Mouse (Mus musculus) telencephalon, adult 2 months (tissue): ENCODE results near the gene Otud4.
A peak's percentile ranks its signal among the peaks of the same experiment; 100 is the strongest.
"Not testable (repeated sequence)": the region's sequence is repeated elsewhere in the genome, so short reads cannot be mapped to it uniquely, and the experiment has no call there.

Experiments used
- DNase-seq: peaks from one replicate; pipeline ENCODE4 v3.0.0-alpha.2; 2011; ENCODE audit warnings: low read depth, low spot score

Gene Otud4

GRCm38 (mm10) chr8:79638001-79638706 lies 1.3 kb upstream of the Otud4 start:
- DNase-seq: no peak

GRCm38 (mm10) chr8:79638707-79639549 lies 490 bp upstream of the Otud4 start:
- DNase-seq: peak; percentile 99

GRCm38 (mm10) chr8:79641119-79641518 lies 1.7 kb downstream of the Otud4 start:
- DNase-seq: no peak

GRCm38 (mm10) chr8:79649569-79649968 lies 10.2 kb downstream of the Otud4 start:
- DNase-seq: no peak

GRCm38 (mm10) chr8:79650158-79650814 lies 10.9 kb downstream of the Otud4 start:
- DNase-seq: no peak

- DNase-seq: no peak
These were observed 14.3 kb downstream of the Otud4 start for GRCm38 (mm10) chr8:79653736-79654135.

GRCm38 (mm10) chr8:79658715-79659114 lies 19.3 kb downstream of the Otud4 start:
- DNase-seq: not testable (repeated sequence)

- DNase-seq: no peak
These were observed 37.0 kb downstream of the Otud4 start for GRCm38 (mm10) chr8:79676461-79676860.

- DNase-seq: no peak
These were observed 39.6 kb downstream of the Otud4 start for GRCm38 (mm10) chr8:79679005-79679404.

- not testable (repeated sequence) for DNase-seq
These were observed 40.7 kb downstream of the Otud4 start for GRCm38 (mm10) chr8:79680083-79680482.

GRCm38 (mm10) chr8:79680555-79680954 lies 41.1 kb downstream of the Otud4 start:
- peak; percentile 9 for DNase-seq

- no peak for DNase-seq
These were observed 41.5 kb downstream of the Otud4 start for GRCm38 (mm10) chr8:79680965-79681364.

GRCm38 (mm10) chr8:79685927-79686326 lies 46.5 kb downstream of the Otud4 start:
- DNase-seq: not testable (repeated sequence)

- no peak for DNase-seq
These were observed 53.1 kb downstream of the Otud4 start for GRCm38 (mm10) chr8:79692531-79692930.

GRCm38 (mm10) chr8:79706687-79707086 lies 67.3 kb downstream of the Otud4 start:
- DNase-seq: no peak

- peak; percentile 96 for DNase-seq
These were observed 71.9 kb downstream of the Otud4 start, which contains the start of the genes Abce1 and Anapc10 for GRCm38 (mm10) chr8:79711064-79711961. Gene Abce1, minus strand, starts transcription at chr8:79711740. Gene Anapc10, plus strand, starts transcription at chr8:79711820.

GRCm38 (mm10) chr8:79712676-79713075 lies 73.3 kb downstream of the Otud4 start:
- no peak for DNase-seq

GRCm38 (mm10) chr8:79721537-79721936 lies 82.1 kb downstream of the Otud4 start:
- no peak for DNase-seq

- DNase-seq: no peak
These were observed 83.9 kb downstream of the Otud4 start for GRCm38 (mm10) chr8:79723308-79723707.

GRCm38 (mm10) chr8:79724589-79724988 lies 85.2 kb downstream of the Otud4 start:
- DNase-seq: no peak
